Mouse (Mus musculus): ENCODE measurements around the gene Rtkn2.

DNA sequence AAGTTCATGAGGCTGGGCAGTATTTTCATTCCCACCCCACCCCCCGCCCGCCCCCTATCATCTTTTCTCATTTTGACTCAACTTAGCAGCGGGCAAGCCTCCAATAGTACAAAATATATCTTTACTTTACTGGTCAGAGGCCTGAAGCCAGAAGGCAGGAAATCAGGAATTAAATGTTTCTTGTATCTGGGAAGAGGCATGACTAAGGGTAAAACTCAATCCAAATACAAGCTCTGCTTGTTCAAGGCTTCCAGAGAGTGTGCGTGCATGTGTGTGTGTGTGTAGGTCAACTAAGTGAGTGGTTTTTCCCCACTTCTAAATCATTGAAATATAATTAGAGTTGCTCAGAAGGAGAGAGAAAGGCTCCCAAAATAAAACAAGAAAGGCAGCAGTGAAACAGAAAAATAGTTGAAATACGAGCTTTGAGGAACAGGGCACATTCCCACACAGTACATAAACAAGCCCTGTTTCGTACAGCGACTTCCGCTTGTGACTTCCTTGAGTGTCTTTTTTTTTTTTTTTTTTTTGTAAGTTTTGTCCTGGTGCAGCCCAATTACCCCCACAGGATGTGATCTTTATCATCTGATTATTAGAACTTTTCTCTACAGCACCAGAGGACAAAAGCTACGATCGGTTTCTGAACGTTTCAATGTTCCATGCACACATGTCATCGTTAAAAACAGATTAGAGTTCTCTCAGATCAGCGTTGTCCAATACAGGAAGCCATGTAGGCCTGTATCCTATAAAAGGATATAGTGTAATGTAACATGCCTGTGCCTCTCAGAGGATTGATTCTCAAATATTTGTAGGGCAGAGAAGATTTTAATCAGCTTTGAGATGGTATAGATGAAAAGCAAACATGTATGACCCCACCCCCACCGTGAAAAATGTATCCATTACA is 125.8 kb downstream of the Rtkn2 start:
- TF ChIP-seq GATA1 (IDR thresholded peaks at IDR 0.05; ENCODE audit: low read length): no peak
- no peak for TF ChIP-seq TAL1 (IDR thresholded peaks at IDR 0.05; ENCODE audit: low read length)

Measured in erythroblast, embryonic 14.5 days (primary cell).